Mouse (Mus musculus): Measurements from ENCODE around the gene Gm9970.

DNA sequence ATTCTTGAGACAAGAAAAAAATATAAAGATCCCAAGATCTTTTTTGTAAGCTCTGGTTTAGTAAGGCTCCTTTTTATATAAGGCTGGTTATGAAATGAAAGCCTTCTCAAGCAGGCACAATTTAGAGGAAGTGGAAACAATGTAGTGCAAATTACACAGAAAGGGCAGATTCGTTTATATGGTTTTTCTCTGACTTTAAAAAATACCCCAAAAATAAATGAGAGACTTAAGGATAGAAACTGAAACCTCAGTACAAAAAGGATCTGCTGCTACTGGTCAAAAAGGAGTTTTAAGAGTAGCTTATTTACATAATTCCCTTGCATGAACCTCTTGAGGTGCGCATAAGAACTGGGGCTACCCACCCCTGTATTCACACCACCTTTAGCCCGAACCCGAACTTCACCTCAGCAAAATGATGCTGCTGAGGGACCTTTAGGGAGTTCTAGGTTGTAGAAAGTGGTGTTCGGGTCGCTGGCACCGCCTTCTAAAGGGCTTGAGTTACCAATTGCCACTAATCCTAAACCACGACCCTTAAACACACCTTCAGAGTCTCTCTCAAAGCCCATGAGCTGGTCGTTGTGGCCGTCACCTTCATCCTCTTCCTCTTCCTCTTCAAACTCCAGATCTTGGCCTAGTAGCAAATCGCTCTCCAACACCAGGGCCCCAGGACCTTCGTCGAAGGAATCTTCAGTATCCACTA is 39.8 kb downstream of the Gm9970 start:
- TF ChIP-seq CTCF (IDR thresholded peaks at IDR 0.05; ENCODE audit: control insufficient read depth, insufficient read depth, insufficient replicate concordance, low read depth, low read length): no peak
- no peak for TF ChIP-seq POLR2A (IDR thresholded peaks at IDR 0.05; ENCODE audit: control insufficient read depth, low read depth, low read length)
